Mouse (Mus musculus) cerebellum, adult 2 months (tissue): Measurements from ENCODE around the gene AC124108.1.

Experiments
- CTCF ChIP-seq: fragments of 200-500 bp; IDR thresholded peaks from 2 replicates; pipeline ENCODE4 v1.5.1; 2011; ENCODE audit warnings: low read depth, mild to moderate bottlenecking, control low read depth, low read length, moderate library complexity, borderline replicate concordance; ENCODE audit not compliant: insufficient read depth
- POLR2A ChIP-seq: fragments of 200-500 bp; IDR thresholded peaks from 2 replicates; pipeline ENCODE4 v1.6.1; 2011; ENCODE audit warnings: low read length, control low read depth, borderline replicate concordance; ENCODE audit not compliant: insufficient read depth

GRCm38 (mm10) chr1:132210922-132211321 is 19.7 kb downstream of the AC124108.1 start:
- TF ChIP-seq POLR2A (no peak), CTCF (peak; percentile 59; the same call in 1 of the 2 replicates)
